Mouse (Mus musculus): ENCODE measurements around the gene Lrrc8b. TPM values are rescaled to one million over a fixed set of nuclear protein-coding genes. Genes with fewer than 3 reads are reported as not detected.

Lrrc8b gene
- total RNA-seq, 2 experiments from 2014 or later = 121 to 132 TPM

DNA sequence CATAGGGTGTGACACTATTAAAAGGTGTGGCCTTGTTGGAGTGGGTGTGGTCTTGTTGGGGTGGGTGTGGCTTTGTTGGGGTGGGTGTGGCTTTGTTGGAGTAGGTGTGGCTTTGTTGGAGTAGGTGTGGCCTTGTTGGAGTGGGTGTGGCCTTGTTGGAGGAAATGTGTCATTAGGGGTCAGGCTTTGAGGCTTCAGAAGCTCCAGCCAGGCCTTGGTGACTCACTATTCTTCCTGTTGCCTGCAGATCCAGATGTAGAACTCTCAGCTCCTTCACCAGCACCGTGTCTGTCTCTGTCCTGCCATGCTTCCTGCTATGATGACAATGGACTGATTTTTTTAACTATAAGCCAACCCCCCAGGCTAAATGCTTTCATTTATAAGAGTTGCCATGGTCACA lies 83.8 kb downstream of the Lrrc8b start:
- intact Hi-C loops (cut with DNase I) = loop anchor here (5.0 kb wide), 1 partner anchor 368 kb away; no protein-coding TSS in a partner anchor

DNA sequence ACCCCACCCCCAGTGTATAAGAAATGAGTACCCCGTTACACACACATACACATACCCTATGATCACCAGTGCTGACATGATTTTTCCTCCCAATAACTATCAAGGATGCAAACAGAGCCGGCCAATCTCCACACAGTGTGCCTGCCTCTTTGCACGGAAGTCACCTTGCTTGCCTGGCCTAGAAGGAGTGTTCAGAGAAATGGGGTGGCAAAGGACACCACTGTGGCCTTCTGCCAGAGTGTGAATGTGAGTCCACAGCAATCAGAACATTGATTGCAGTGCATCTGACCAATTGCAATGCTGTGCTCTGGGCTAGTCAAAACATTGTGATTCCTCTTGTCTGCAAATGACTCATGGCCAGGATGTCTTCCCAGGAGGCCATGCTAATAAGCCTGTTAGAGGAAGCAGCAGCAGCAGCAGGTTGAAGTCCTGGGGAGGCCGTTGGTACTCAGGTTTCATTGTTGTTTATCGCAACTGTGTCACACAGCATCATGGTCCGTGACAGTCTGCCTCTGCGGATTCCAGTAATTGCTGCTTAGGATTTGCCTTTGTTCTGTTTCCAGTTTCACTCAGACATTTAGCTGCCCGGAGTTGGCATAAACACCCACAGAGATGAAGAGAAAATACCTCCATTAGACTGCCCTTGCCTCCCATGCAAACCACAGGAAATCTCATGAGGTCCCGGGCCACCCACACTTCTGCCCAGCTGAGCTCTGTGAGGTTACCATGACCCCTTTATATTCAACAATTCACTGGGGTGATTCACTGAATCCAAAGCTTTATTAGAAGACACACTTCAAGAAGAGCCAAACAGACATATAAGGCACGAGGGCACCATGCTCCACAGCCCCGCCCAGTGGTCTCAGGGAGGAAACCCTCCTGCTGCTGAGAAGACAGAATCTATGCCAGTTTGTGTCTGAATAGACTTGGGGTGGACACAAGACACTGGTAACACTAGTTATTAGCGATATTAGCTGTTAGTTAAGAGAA lies 84.9 kb downstream of the Lrrc8b start:
- DNase-seq (ENCODE audit: low spot score in 2 of 2) = no peak
- intact Hi-C loops (cut with DNase I) = no loop called here

More for the DNA sequence above, 83.8 kb downstream of the Lrrc8b start:
- no peak for DNase-seq (ENCODE audit: low spot score in 2 of 2)

DNA sequence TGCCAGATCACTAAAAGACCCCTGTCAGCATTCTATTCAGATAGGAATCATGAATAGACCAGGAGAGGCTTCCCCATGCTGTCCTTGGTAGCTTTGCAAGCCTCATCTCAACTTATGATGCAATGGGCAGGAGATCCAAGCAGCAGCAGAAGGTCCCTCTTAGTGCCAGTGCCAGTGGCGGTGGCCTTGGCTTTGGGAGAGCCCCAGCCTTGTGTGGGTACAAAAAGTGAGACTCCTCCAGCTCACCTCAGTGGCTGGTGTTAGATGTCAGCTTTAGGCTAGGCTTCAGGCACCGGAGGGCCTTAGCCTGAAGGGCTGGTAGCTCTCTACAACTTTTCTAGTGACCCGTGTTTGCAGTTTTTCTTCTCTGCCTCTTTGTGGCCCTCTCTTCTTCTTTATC lies 85.6 kb downstream of the Lrrc8b start:
- intact Hi-C loops (cut with DNase I) = no loop called here
- no peak for DNase-seq (ENCODE audit: low spot score in 2 of 2)

DNA sequence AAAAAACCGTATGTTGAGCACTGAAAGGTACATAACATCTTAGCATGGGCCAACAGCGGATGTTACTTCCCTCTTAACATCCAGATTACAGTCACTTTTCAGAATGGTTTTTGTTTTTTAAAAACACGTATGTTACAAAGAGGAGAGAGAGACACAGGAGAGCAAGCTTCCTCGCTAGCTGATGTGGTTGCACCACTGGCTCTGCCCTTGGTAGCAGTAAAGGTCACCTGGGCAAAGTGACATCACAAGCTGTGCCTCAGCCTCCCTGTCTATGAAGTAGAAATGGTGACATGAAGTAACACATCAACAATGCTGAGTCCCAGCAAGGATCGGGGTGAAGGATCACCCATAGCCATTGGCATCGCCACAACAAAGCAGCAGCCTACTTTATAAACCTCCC lies 93.2 kb downstream of the Lrrc8b start:
- DNase-seq (ENCODE audit: low spot score in 2 of 2) = no peak
- intact Hi-C loops (cut with DNase I) = no loop called here

DNA sequence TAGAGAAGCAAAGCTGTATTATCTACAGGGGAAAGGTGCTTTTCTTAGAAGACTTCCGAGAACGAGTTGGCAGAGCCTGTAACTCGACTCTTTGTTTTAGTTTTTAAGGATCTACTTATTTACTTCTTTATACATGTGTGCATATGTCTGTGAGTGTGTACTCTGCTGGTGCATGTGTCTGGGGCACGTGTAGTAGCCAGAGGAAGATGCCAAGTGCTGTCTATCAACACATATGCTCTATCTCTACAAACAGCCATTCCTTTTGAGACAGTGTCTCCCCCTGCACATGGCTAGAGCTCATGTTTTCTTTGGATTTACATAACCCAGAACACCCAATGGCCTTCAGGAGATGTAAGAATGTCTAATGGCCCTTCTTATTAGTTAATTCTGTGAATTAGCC lies 96.7 kb downstream of the Lrrc8b start:
- no peak for DNase-seq (ENCODE audit: low spot score in 2 of 2)
- intact Hi-C loops (cut with DNase I) = no loop called here

DNA sequence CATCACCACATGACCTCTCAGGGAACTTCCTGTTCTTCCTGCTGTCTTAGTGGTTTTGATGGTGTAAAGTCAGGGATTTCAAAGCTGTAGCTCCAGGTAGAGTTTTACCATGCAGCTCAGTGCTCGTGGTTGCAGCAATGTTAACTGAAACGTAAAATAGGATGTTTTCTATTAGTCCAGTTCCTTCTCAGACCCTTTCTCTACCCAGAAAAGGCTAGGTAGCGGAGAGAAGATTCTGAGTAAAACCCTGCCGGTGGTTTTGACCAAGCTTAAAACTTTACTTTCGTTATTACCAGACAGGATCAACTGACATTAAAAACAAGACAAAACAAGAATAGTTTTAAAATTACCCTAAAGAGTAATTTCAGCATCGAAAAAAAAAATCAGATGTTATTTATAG lies 100.0 kb downstream of the Lrrc8b start:
- no peak for DNase-seq (ENCODE audit: low spot score in 2 of 2)
- intact Hi-C loops (cut with DNase I) = no loop called here

DNA sequence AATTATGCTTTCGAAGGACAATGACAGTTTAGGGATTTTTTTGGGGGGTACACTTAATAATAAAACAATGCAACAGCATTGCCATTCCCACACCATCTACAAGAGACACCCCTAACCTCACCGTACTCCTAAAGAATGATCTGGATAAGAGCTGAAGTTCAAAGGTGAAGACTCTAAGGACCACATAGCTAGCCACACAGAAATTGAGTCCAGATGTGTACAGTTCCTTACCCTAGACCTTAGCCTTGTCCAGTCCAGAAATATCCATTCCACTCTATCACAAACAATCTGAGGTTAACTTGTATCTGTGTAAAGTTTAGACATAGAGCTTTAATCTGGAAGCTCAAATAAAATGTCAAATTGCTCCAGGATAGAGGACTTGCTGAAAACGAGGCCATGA lies 100.7 kb downstream of the Lrrc8b start:
- DNase-seq (ENCODE audit: low spot score in 2 of 2) = no peak
- intact Hi-C loops (cut with DNase I) = no loop called here

DNA sequence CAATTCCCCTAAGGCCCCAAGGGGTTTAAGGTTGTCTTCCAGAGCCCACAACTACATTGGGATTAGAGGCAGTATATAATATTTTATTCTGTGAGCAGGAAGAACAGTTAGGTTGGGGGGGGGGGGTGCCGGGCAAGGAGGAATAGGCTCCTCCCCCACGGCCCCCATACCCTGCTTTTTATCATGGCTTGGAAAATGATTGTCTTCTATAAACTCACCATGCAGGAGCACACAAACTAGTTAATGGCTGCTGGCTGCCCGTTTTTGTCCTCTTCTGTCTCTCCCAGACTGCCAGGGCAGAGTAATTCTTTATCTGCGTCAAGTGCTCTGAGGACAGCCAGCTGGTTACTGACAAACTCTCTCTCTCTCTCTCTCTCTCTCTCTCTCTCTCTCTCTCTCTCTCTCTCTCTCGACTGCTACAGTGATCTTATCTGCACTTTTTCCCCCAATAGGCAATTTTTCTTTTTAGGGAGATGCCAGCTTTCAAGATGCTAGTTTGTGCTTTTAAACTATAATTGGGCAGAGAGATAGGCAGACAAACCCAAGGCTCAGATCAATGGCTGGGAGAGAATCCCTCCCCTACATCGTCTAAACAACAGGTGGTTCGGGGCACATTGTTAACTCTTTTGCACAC lies 102.5 kb downstream of the Lrrc8b start:
- no peak for DNase-seq (ENCODE audit: low spot score in 2 of 2)
- intact Hi-C loops (cut with DNase I) = no loop called here

DNA sequence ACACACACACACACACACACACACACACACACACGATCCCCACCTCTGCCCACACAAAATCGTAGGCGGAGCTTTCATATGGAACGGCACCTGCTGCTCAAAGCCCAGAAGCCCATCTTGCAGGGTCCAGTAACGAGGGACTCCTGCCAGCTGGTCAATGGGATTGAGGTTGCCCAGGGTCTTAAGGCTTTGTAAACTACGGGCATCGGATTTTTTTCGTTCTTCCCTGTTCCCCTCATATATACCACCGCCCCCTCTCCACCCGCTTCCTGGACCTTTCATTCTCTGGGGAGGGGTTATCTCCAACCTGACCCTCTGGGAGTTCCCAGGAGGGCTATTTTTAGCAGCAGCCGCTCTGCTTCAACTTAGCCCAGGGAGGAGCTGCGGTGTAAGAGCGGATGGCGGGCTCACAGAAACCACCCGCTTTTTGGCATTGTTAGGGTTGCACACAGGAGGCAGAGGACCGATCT lies 103.1 kb downstream of the Lrrc8b start:
- intact Hi-C loops (cut with DNase I) = loop anchor here (1.0 kb wide), 1 partner anchor 136 kb away; no protein-coding TSS in a partner anchor
- DNase-seq (ENCODE audit: low spot score in 2 of 2) = peak; percentile 25 to 53

DNA sequence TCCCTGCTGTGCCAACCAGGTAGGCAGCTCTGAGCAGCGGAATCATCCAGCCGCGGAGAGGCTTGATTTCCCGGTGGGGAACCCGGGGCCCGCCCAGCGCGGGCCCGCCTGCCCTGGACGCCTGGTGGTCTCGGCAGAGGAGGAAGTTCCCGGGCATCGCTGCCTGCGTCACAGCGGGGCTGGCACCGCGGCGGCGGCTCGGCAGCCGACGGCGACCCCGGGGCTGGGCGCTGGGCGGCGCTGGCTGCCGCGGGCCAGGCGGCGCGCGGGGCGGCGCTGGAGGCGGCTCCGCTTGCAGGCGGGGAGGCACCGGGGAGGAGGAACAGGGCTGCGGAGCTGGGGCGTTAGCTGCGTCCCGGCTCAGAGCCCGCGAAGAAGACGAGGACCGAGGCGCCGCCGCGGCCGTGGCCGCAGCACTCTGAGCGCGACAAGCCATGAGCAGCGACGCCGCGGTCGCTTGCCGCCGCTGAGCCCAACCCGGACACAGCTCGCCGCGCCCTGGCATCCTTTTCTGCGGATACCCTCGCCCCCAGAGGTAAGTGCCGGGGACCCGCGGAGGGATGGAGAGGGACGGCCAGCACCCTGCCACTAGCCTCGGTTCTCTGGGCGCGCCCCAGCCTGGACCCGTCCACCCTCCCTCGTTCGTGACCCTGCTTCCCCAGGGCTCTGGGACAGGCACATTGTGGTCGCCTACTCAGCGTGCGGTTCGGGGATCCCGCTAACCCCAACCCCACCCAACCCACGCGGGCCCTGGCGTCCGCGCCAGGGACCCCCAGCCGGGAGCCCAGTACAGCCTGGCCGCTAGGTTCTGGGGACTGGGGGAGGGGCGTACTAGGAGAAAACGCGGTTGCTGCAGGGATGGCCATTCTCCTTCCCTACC lies 103.8 kb downstream of the Lrrc8b start, which contains the start of gene Lrrc8c:
Gene Lrrc8c (plus strand): TSS at position 293 of the 880 bp plus-strand sequence.
- DNase-seq (ENCODE audit: low spot score in 2 of 2) = peak; percentile 82 to 88
- intact Hi-C loops (cut with DNase I) = loop anchor here (1.0 kb wide), 1 partner anchor 135 kb away; no protein-coding TSS in a partner anchor

DNA sequence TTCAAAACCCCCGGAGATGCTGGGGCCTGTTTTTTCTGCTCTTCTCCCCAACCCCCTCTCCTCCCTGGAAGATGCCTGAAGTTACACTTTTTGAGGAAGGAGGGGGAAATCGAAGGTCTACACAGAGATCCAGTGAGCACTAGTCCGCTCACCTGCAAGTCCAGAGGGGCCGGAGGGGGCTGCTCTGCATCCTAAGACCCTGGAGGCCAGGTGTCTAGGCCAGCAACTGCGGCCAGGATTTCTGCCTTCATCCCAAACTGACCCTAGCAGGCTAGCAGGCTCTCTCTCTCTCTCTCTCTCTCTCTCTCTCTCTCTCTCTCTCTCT lies 104.4 kb downstream of the Lrrc8b start:
- intact Hi-C loops (cut with DNase I) = loop anchor here (1.0 kb wide), 1 partner anchor 134 kb away; no protein-coding TSS in a partner anchor
- no peak for DNase-seq (ENCODE audit: low spot score in 2 of 2)

DNA sequence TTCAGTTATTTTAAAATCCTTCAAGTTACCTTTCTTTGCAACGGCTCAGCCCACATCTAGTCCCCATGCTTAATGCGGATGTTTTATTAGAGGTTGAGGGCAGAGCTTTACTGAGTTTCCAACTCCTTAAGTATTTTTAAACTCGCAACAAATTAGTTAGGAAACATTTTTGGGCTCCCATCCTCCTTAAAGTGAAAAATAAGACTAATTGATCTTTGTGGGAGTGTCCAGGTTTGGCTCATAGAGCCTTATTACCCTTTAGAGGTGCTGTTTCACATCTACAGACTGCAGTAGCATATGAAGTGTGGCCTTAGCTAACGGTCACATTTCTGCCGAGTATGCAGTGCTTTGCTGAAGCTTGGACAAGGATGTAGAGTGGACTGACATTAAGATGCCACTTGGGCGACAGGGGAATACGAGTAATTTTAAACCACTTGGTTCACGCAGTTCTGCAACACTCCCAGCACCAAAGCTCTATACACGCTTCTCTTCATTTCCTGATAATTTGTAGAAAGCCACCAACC lies 104.9 kb downstream of the Lrrc8b start:
- intact Hi-C loops (cut with DNase I) = no loop called here

DNA sequence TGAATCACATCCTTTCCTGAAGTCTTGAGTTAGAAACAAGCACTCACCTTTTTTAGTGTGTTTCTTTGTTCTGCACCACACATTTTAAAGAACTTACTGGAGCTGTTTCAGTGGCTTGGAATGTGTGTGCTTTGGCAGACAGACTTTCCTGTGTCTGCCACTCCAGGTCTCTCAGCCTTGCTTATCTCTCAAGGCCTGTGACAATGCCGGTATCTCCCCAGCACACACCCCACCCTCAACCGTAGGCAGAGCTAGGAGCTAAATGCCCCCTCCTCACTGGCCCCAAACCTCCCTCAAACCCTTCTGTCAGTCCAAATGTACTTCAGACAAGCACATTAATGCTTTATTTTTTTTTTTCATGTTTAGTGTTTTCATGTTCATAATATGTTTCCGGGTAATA lies 107.9 kb downstream of the Lrrc8b start:
- DNase-seq (ENCODE audit: low spot score in 2 of 2) = no peak
- intact Hi-C loops (cut with DNase I) = no loop called here

More for the DNA sequence above, 104.9 kb downstream of the Lrrc8b start:
- DNase-seq (ENCODE audit: low spot score in 2 of 2) = no peak

DNA sequence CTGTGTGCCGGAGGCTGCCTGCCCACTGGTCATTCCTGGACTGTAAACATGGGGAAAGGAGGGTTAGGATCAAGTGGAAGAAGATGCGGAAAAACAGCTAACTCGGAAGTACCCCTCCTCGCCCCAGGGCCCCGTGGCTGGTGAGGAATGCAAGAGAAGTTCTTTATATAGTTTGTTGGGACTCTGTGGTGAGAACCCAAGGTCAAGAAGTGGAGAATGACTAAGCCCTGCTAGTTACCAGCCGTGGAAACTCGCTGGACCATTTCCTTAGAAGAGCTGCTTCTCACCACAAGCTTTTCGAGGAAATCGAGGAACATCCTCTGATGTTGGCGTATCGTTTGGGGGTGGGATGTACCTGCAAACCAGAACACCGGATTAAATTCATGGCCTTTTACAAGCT lies 109.4 kb downstream of the Lrrc8b start:
- intact Hi-C loops (cut with DNase I) = no loop called here

DNA sequence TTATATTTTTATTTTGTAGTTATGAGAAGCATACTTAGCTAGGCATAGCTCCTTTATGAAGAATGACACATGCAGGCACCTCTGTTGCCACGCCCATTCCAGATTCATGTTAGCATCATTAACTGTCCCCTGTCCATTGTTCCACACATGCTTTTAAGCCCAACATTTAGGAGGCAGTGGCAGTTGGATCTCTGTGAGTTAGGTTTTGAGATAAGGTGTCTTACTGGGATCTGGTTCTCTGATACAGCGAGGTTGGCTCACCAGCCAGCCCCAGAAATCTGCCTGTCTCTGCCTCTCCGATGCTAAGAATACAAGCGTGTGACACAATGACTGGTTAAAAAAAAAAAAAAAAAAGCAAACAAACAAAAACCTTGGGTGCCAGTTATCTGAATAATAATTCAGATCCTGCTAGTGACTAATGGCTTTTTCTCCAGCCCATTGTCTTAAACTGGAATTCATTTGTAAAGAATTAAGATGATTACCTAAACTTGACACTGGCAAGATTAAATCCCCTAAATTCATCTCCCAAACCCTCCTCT lies 110.6 kb downstream of the Lrrc8b start:
- no peak for DNase-seq (ENCODE audit: low spot score in 2 of 2)
- intact Hi-C loops (cut with DNase I) = no loop called here

More for the DNA sequence above, 109.4 kb downstream of the Lrrc8b start:
- no peak for DNase-seq (ENCODE audit: low spot score in 2 of 2)

DNA sequence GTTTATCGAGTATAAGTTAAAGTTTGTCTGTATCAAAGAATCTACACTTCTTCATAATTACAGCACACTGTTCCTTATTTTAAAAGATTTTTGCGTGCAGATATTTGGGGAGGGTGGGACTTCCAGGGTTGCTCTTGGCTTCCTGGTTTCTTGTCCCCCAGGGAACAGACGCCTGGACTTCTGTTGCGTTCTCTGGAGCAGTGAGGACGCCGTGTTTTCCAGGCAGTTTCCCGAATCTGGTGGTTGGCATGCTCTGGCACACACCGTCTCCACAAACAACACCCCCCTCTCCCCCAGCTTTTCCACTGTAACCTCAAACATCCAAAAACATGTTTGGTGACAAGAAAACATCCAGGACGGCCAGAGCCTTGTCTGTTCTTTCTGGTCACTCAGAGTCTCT lies 111.2 kb downstream of the Lrrc8b start:
- intact Hi-C loops (cut with DNase I) = no loop called here
- DNase-seq (ENCODE audit: low spot score in 2 of 2) = no peak

DNA sequence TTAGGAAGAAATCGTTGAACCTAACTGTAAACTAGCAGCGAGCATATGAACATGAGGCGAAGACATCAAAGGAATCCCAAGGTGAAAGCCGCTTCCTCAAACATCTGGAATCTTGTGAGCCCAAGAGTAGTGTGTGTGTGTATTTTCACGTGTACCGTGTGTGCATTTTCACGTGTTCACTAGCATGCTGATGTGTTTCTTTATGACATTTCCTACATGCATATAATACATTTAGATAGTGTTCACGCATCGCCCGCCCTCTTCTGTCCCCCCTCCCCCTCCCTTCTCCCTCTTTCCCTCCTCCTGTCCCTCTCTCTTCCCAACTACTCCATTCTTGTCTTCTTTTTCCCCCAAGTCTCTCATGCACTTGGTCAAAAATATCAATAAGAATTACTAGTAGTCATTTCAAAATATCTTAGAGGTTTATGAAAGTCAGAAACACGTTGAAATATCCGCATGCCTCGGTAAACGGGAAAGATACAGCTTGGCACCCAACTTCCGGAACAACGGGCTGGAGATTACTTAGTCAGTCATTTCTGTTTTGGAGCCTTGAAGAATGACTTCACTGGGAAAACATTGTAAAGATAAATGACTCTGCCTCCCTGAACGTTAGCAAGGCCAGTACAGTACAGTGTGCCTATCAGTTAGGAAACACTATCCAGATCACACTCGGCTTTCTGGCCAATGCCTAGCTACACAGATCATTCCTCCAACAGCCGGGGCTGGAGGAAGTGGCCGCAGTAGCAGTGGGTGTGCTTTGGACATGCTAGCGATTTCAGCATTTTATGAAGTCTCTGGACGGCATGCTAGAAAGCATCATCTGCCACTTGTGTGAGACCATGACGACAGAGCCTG lies 112.1 kb downstream of the Lrrc8b start:
- DNase-seq (ENCODE audit: low spot score in 2 of 2) = no peak
- intact Hi-C loops (cut with DNase I) = no loop called here

DNA sequence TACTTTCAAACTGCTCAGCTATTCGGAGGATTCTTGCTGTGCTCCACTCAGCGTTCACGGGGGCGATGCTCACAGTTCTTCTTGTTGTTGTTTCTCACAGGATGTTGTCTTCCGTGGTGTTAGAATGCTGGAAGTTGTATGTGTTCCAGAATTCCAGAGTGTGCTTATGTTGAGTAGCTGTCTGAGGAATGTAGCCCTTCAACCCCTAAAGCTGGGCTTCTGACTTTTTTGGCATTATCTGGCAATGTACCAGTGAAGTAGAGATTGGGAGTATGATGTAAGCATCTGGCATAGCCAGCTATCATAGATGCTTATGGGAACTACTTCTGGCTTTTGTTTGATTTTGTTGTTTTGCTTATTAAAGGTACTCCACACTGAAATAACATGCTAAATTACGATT lies 115.0 kb downstream of the Lrrc8b start:
- intact Hi-C loops (cut with DNase I) = no loop called here
- no peak for DNase-seq (ENCODE audit: low spot score in 2 of 2)
